Mouse (Mus musculus) natural killer cell, adult 2 months (primary cell): ENCODE measurements at regions not wholly inside any gene's neighbourhood (a gene's known extent, or its start where the extent isn't known, plus 50 kb on each side); places are given as distances from the start of the nearest gene placed in this dataset.

ENCODE experiments used
- DNase-seq, 2 experiments: peaks; one replicate each; pipeline ENCODE4 v3.0.0; 2022; ENCODE audit warnings: low spot score in 2 of 2

DNA sequence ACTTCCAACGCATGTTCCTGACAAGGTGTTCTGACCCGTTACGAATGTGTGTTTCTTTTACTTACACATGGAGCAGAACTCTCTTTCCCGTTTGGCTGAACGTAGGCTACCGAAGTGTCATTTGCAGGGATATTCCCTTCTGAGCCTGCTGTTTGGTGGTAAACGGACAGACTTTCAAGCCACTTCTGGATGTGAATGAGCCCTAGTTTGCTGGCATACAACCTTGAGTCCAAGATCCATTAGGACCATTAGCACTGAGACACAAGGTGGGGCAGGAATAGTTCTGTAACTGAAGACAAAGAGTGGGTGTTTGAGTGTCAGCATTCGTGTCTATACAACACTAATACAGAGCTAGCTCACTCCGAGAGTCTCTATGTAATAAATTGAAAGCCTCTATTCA lies 113.3 kb upstream of the Rmdn2 start:
- no peak for DNase-seq

DNA sequence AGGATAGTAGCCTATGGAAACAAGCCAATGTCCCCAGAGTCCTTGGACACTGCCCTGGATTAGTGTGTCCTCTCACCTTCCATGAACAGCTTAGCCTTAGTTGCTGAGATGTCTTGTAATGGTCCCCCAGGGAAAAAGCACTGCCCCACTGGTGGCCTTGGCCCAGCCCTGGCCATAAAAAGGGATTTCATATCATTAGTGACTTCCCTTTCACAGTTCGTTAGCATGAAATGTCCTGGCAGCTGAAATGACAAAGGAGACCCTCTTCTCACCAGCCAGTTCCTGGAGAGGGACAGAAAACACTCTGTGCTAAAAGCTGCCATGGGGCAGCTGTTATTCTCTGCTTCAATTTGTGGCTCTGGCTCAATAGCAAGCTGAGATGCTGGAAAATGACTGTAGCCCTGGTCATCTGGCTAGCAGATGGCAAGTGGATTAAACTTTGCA lies 110.6 kb upstream of the Rmdn2 start:
- no peak for DNase-seq

DNA sequence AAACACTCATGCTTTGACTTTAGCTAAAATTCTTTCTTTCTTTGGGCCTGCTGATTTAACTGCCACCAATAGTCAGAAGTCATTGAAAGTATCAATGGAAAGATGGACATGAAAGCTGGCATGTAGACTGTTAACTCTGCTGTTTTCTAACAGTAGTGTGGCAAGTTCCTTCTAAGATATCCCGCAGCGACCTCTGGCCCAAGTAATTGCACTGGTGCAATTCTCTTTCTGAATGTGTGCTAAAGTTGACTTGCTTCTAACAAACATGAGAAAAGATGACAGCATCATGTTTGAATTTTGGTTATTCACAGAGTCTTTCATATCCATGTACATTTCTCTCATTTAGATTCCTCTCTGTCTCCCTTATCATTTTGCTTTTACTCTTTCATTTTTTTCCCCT lies 109.7 kb upstream of the Rmdn2 start:
- no peak for DNase-seq

DNA sequence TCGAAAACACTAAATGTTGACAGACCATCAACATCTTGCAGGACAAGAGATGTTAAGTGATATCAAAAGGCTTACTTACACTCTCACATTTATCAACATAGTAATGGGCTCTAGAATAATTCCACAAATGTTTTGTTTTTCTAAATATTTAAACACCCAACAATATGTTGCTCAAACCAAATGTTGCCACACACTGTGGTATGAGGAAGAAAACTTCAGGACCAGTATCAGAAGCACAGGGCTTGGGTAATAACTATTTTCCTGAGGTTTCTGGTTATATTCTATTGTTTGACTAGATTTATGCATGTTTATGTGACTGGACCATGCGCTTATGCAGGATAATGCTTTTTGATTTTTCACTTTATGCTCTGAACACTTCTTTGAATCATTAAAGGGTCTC lies 108.6 kb upstream of the Rmdn2 start:
- DNase-seq, result no peak

DNA sequence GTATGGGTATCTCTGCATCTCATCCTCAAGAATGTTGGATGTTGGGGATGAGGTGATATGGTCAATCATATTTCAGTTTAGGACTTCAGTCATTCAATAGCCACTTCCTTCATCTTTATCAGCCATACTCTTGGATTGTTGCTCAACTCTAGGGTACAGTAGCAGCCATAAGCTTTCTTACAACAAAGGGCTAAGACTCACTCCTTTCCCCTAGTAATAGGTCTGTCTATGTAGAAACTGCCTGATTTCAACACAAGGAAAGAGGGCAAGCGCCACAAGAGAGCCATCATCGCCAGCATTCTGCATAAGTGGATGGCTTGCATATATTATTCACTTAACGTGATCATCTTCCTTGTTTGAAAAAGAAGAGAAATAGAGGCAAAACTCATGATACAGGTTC lies 107.5 kb upstream of the Rmdn2 start:
- DNase-seq, result no peak

DNA sequence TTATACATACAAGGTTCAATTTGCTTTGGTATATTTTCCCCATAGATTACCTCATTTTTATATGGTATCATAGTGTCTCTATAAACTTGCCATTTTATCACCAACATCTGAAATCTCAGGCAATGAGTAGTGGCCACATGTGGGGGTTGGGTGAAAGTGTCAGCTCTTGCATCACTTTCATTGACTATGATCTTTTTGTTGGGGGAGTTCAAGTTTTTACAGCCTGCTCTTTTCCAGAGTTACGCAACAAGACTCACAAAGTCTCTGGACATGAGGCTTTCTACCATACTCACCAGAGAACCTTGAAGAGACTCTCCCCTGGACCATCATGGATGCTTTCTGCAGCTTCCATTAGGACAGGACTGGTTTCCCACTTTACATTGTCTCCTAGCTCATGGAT lies 106.1 kb upstream of the Rmdn2 start:
- DNase-seq, result no peak

DNA sequence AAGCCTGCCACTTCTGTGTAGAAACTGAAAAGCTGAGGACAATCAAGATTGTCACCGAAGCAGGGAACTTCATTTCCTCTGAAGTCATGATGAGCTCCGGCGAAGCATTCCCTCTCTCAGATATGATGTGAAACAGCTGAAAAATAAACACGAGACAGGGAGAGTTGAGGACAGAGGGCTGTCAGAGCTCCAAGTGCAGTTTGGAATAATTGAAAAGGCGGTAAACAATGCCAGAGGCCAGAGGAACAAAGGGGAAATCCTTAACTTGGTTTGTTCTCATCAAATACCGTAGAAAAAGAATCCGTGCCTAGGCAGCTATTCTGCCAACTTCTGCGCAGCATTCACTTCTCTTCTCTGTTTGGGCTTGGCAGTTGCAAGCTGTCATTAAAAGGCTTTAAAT lies 102.4 kb upstream of the Rmdn2 start:
- no peak for DNase-seq

DNA sequence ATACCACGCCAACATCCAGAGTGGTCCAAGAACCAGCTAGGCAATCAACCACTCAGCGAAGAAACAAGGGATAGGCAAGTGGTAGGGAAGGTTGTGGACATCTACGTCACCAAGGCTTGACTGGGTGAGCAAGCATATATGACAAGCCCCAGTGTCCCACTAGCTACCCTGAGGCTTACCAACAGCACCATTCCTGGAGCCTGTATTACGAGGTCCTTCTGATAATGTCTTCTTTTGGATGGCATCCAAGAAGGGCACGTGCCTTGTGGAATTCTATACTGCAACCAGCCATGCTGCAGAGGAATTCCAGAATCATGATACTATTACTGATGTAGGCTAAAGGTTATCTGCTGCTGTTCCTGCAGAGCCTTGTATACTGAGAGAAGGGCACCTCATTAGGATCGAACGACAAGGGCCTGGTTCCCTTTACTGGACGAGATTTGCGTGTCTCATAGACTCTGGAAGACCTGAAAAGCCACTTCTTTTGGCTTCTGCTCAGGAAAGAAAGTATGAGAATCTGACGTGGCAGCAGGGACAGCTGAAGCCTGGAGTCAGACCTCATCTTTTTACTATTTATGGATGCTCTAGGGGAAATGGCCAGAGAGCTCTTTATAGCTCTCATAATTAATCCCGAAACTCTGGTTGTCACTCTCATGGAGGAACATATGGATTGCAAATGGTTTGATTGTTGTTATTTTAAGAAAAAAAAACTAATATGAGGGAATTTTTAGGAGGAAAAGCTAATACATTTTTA lies 101.5 kb upstream of the Rmdn2 start:
- no peak for DNase-seq

DNA sequence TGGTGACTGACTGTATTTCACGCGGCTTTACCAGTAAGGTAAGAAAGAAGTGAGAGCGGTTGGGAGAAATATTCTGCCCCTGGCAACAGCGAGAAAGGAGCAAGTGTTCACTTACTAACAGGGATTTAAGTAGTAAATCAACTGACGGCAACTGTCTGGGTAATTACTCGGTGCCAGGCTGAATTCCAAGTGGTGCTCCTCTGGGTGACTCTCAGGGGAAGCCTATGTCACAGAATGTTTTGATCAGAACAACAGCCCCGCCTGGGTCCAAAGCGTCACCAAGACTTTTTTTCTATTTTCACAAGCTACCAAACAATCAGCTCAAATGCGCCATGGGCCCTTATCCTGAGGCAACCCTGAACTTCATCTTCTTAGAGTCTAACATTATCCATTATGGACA lies 100.4 kb upstream of the Rmdn2 start:
- DNase-seq, result no peak

DNA sequence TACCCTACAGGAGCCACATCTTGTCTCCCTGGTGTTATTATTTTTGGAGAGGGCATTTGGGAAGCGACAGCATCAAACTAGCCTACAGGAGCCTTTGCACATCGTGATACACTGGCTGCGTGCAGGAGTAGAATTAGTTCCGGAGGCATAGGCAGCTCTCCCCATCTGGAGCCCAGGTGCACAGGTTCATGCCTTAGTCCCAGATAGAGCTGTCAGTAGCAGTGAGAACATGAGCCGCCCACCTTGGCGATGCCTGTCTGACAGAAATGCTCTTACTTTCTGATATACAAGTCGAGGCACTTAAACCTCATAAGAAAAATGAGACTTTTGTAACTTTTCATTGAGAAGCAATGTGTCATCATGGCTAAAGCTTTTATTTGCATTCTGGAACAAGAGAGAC lies 97.6 kb upstream of the Rmdn2 start:
- DNase-seq, result no peak

DNA sequence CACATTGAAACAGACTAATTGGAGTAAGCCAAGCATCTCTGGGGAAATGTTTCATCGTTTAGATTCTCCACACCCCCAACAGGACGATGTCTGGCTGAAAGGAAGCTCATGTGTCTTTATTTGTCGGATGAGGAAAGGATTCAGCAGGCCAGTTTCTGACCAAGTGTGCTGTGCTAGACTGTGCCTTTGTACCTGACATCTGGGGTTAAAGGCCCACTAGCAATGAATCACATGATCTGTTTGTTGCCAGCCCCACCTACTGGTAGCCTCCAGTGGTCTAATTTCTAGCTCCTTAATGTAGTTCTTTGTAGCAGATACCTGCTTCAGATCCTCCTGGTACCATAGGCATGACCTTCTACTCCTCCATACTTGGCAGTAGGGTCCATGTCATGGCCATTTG lies 93.5 kb upstream of the Rmdn2 start:
- DNase-seq, result peak; percentile 3 to 20

DNA sequence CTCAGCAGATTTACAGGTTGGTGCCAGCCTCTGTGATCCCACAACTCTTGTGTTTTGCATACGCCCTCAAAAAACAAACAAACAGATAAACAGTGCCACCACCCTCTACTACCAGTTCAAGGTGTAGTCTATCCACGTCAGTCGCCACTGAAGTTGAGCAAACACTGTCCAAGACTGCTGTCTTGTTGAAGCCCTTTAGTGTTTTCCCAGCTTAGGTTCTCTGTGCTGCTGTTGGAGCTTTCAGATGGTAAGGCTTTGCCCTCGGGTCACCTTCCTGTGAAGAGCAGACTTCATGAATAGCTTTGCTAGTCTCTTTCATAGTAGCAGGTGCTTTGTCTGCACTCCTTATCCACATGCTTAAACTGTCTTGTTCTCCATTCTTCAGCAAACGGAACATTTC lies 93.0 kb upstream of the Rmdn2 start:
- no peak for DNase-seq

DNA sequence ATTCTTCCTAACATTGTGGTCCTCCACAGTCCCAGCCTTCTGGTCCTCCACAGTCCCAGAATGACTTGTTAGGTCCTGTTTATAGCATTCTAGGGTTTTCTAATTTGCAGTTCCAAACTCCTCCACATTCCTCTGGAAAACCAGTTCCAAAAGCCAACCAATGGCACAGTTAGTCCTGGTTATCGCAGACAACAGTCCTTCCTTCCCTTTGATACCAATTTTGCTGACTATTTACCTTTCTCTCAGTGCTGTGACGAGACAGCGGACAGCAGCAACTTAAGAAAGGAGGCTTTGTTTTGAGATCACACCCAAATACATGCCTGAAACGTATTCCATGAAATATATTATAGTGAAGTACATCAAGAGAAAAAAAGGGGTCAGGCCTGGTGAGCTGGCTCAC lies 92.3 kb upstream of the Rmdn2 start:
- no peak for DNase-seq

DNA sequence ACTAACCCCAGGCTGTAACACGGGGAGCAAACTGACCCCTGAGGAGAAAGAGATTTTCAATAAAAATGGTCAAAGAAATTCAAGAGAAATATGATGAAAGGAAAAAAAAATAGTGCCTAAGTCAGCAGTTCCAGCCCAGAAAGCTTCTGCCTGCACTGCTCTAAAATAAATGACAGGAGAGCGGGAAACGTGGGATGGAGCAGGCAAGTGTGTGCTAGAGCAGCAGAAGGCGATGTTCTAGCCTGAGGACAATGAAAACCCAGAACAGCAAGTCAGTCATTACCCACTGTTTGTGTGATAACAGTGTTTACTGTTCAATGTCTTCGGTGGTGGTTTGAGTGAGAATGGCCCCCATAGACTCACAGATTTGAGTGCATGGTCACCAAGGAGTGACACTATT lies 91.4 kb upstream of the Rmdn2 start:
- DNase-seq, result no peak

DNA sequence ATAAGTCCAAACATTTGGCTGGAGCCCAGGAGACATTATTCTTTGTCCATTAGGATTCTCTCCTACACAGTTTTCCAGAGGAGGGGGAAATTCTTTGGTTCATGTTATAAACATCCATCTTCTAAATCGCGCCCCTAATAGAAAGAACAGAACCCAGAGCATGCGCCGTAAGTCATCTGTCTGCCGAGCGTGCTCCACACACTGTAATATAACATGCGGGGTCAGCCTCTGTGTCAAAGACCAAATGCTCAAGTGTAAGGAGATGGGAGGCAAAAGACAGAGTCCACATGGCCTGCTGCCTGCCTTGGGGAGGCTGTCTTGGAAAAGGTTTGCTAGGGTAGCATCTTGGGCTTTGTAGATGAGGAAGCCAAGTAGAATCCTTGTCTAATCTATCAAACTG lies 90.0 kb upstream of the Rmdn2 start:
- no peak for DNase-seq

DNA sequence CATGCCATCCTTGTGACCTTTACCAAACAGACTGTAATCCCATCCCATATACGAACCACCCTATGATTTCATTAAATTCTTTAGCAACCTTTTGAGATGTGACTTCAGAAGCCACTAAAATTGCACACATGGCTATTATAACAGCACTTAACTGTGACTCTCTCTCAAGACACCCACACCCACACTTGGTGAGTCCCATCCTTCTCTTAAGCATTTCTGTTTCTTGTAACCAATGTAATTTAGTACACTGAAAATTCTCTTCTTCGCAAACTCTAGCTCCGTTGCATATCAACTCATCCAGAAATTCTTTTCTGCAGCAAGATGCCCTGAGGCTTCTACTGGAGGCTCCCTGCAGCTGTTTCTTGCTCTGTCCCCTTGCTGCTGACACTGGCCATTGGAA lies 88.4 kb upstream of the Rmdn2 start:
- DNase-seq, result no peak

DNA sequence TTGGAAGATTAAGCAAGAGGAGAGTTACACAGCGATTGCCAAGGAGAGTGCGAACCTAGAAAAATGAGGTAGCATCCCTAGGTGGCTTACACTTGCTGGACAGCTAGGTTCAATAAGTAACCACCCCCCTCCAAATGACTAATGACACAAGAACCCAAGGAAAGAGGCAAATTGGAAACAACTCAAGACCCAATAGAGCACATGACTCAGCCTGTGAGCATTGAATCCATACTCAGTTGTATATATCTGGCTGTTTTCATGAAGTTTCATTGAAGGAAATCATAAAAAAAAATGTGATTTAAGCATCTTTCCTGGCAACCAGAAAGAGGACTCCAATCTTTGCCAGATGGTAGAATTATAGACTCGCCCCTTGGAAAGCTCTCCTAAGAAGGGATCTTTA lies 84.3 kb upstream of the Rmdn2 start:
- DNase-seq, result no peak

DNA sequence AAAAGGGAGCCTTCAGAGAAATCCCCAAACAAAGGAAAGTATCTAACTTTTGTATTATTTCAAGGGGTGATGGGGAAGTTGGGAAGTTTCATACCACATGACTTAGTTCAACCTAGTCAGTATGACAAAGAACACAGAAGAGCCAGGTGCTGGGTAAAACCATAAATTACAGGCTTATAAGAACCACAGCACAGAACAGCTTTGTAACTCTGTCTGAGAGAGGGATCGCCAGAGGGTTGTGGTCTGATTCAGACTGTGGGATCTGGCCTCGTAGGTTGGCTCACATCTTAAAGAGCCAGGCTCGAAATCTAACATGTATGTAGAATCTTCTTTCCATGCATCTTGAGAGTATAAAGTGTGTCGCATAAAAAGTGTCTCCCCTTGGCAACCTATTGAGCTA lies 75.1 kb upstream of the Rmdn2 start:
- no peak for DNase-seq

DNA sequence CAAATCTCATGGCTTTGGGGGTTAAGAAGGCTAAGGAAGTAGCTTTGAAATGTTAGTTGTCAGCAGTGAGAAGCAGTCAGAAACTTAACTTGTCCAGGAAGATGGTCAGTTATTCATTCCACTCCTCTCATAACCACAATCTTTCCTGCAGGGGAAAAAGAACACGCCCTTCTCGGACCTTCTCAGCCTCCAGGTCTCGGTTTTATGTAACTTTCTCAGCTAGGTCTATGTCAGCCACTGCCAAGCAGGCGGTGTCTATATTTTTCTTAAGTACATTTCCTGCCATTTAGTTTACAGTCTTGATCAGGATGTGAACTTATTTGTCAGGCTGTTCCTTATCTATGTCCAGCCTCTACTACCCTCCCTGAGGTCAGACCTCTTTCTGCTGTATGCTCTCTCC lies 72.9 kb upstream of the Rmdn2 start:
- no peak for DNase-seq

DNA sequence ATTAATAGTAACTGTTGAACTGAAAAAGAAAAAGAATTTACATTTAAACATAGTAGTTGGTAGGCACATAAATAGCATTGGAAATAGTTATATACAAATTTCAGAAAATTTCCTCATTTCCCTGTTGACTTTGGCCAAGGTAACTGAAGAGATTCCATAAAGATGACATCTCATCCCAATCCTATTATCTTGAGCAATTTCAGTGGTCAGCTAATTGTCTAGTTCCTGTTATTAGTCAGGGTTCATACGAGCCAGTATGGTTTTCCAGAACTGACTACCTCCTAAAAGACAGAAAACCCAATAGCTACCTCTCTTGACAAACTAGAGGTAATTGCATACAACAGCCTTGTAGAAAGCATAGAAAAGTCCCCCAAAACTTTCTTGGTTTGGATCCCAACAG lies 71.6 kb upstream of the Rmdn2 start:
- DNase-seq, result no peak

DNA sequence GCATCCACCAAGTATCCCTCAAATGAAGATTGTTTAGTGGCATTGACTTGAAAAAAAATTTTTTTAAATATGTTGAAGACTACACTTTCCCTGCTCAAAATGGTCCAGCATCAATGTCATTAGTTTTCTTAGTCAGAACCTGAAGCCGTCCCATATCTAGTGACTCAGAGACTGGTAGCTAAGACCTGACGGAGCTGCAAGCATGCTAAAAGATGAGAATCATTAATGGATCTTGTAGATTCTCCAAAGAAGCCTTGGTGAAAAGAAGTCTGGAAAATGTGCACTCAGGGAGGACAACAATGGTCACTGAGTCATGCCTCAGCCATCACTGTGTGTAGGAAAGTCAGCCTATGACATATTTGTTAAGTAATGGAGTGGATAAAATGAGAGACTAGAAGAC lies 71.2 kb upstream of the Rmdn2 start:
- no peak for DNase-seq

DNA sequence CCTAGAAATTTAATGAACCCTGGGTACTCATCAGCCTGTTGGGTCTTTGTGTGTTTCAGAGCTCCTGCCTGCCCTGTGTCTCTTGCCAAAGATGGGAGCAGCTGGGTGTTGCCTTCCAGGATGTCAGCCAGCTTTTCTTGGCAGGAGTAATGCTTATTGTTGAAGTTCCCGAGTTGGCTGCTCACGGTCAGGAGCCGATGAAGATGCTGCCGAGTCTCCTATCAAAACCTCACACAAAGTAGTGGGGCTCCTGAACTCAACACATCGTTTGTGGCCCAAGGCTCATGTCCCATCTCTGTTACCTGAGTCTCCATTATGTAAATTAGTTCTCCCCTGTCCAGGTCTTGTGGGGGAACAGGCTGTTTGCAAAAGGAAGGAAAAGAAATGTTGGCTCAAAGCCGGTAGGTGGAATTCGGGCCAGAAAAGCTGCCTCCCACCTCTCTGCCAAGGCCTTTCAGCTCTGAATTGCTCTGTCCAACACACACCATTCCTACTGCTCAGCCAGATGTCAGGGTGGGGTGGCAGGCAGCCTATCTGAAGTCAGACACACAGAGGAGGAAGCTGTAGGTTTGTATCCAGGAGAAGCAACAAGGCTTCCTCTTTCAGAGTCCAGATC lies 67.6 kb upstream of the Rmdn2 start:
- no peak for DNase-seq

DNA sequence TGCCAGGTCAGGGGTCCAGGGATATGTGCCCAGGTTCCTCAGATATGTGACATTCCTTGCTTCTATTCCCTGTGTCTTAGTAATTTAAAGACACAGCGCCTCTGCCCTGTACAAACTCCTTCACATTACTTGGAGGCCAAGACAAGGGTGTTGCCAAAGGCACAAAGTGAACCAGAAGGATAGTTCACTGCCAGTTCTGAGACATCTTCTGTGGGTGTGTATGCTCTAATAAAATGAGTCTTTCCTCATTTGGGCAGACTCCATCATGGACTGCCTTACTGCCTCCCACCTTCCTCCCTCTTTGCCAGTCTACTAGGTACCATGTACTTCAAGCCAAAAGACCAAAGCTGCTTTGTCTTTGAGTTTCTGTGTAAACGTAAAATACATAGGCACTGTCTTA lies 65.8 kb upstream of the Rmdn2 start:
- no peak for DNase-seq

DNA sequence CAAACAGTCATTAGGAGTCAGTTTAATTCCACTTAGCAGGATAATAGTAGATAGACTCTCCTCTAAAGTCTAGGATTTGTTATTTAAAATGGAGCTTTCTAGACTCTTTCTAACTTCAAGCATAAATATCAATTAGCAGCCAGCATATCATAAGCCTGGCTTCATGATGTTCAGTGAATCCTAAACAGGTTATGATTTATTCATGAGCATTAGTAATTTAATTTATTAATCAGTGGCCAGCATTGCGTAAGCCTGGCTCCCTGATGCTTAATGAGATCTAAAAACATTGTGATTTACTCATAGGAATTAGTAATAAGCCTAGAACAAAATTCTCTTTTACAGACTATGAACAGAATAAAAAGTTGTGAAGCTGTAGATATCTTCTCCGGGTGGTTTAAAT lies 64.6 kb upstream of the Rmdn2 start:
- no peak for DNase-seq
